Mouse (Mus musculus) MEL (cell line): Measurements from ENCODE around the gene Olfr323. TPM values are rescaled to one million over a fixed set of nuclear protein-coding genes. Genes with fewer than 3 reads are reported as not detected.

Source experiments
- DNase-seq: peaks from one replicate; pipeline ENCODE4 v3.0.0; 2011; ENCODE audit warnings: low read depth, low spot score
- H3K27ac ChIP-seq: 2 replicates; pipeline ENCODE4 v1.5.1; 2012; ENCODE audit warnings: low read depth, mild to moderate bottlenecking, control low read depth, low read length, moderate library complexity; ENCODE audit not compliant: control insufficient read depth
- H3K27me3 ChIP-seq, 2 experiments: fragments of 150-350 bp in 1 of 2; sonication (generic) in 1 of 2; 2 replicates each; pipeline ENCODE4 v1.6.1; 2012; ENCODE audit warnings: low read length in 2 of 2, mild to moderate bottlenecking in 2 of 2, improper control_type of control experiment in 1 of 2, moderate library complexity in 1 of 2; ENCODE audit not compliant: insufficient read depth in 2 of 2, control insufficient read depth in 1 of 2
- H3K36me3 ChIP-seq, 2 experiments: 2 replicates each; pipeline ENCODE4 v1.6.1; 2012 to 2014; ENCODE audit warnings: low read length in 2 of 2, improper control_type of control experiment in 1 of 2, inconsistent platforms in 1 of 2, mild to moderate bottlenecking in 1 of 2; ENCODE audit not compliant: insufficient read depth in 2 of 2, control insufficient read depth in 1 of 2
- H3K4me1 ChIP-seq, 2 experiments: fragments of 150-350 bp in 1 of 2; sonication (generic) in 1 of 2; 2 replicates each; pipeline ENCODE4 v1.6.1; 2012; ENCODE audit warnings: low read length in 2 of 2, improper control_type of control experiment in 1 of 2, mild to moderate bottlenecking in 1 of 2; ENCODE audit not compliant: insufficient read depth in 2 of 2, control insufficient read depth in 1 of 2
- H3K4me3 ChIP-seq, 2 experiments: fragments of 150-350 bp in 1 of 2; sonication (generic) in 1 of 2; 2 replicates each; pipeline ENCODE4 v1.5.1; 2012; ENCODE audit warnings: low read depth in 2 of 2, low read length in 2 of 2, mild to moderate bottlenecking in 2 of 2, moderate library complexity in 2 of 2, control low read depth in 1 of 2, improper control_type of control experiment in 1 of 2; ENCODE audit not compliant: control insufficient read depth in 1 of 2, insufficient read depth in 1 of 2
- H3K79me2 ChIP-seq: 2 replicates; pipeline ENCODE4 v1.6.1; 2012; ENCODE audit warnings: mild to moderate bottlenecking, low read length, moderate library complexity; ENCODE audit not compliant: control insufficient read depth, poor library complexity, insufficient read depth
- H3K9ac ChIP-seq: 2 replicates; pipeline ENCODE4 v1.6.1; 2012; ENCODE audit warnings: low read depth, mild to moderate bottlenecking, control low read depth, low read length, moderate library complexity; ENCODE audit not compliant: control insufficient read depth, poor library complexity, severe bottlenecking
- H3K9me3 ChIP-seq: fragments of 150-350 bp; sonication (generic); replicated peaks from 2 replicates; pipeline ENCODE4 v1.6.1; 2012; ENCODE audit warnings: mild to moderate bottlenecking, low read length, improper control_type of control experiment, moderate library complexity; ENCODE audit not compliant: insufficient read depth
- CHD2 ChIP-seq: IDR thresholded peaks from 2 replicates; pipeline ENCODE4 v1.6.1; 2011; ENCODE audit warnings: low read length, improper control_type of control experiment
- E2F4 ChIP-seq: IDR thresholded peaks from 2 replicates; pipeline ENCODE4 v1.6.1; 2011; ENCODE audit warnings: low read depth, low read length, improper control_type of control experiment, borderline replicate concordance
- ELF1 ChIP-seq: IDR thresholded peaks from 2 replicates; pipeline ENCODE4 v1.6.1; 2014; ENCODE audit warnings: low read depth, mild to moderate bottlenecking, inconsistent platforms, low read length, improper control_type of control experiment, moderate library complexity
- EP300 ChIP-seq, 2 experiments: IDR thresholded peaks; 2 replicates each; pipeline ENCODE4 v1.6.1; 2011; ENCODE audit warnings: improper control_type of control experiment in 2 of 2, low read length in 2 of 2, low read depth in 1 of 2, mild to moderate bottlenecking in 1 of 2
- ETS1 ChIP-seq: IDR thresholded peaks from 2 replicates; pipeline ENCODE4 v1.6.1; 2012; ENCODE audit warnings: low read depth, mild to moderate bottlenecking, inconsistent platforms, low read length, improper control_type of control experiment, moderate library complexity
- GABPA ChIP-seq: IDR thresholded peaks from 2 replicates; pipeline ENCODE4 v1.6.1; 2012; ENCODE audit warnings: low read depth, mild to moderate bottlenecking, inconsistent platforms, low read length, improper control_type of control experiment, moderate library complexity
- GATA1 ChIP-seq: IDR thresholded peaks from 2 replicates; pipeline ENCODE4 v1.6.1; 2011; ENCODE audit warnings: low read depth, low read length, improper control_type of control experiment
- KAT2A ChIP-seq: conservative IDR thresholded peaks from 2 replicates; pipeline ENCODE4 v1.6.1; 2012; ENCODE audit warnings: low read depth, low read length, improper control_type of control experiment, inconsistent platforms
- MAX ChIP-seq: IDR thresholded peaks from 2 replicates; pipeline ENCODE4 v1.6.1; 2011; ENCODE audit warnings: low read length, improper control_type of control experiment
- MAZ ChIP-seq: IDR thresholded peaks from 2 replicates; pipeline ENCODE4 v1.6.1; 2012; ENCODE audit warnings: low read depth, mild to moderate bottlenecking, inconsistent platforms, low read length, improper control_type of control experiment
- MXI1 ChIP-seq: IDR thresholded peaks from 2 replicates; pipeline ENCODE4 v1.6.1; 2011; ENCODE audit warnings: mild to moderate bottlenecking, low read depth, low read length, improper control_type of control experiment
- MYB ChIP-seq: IDR thresholded peaks from 2 replicates; pipeline ENCODE4 v1.6.1; 2011; ENCODE audit warnings: mild to moderate bottlenecking, low read depth, low read length, improper control_type of control experiment
- MYC ChIP-seq: IDR thresholded peaks from 2 replicates; pipeline ENCODE4 v1.6.1; 2011; ENCODE audit warnings: low read depth, mild to moderate bottlenecking, low read length, improper control_type of control experiment, moderate library complexity
- NELFE ChIP-seq: IDR thresholded peaks from 2 replicates; pipeline ENCODE4 v1.6.1; 2011; ENCODE audit warnings: low read depth, low read length, improper control_type of control experiment
- NRF1 ChIP-seq: IDR thresholded peaks from 2 replicates; pipeline ENCODE4 v1.6.1; 2014; ENCODE audit warnings: low read depth, mild to moderate bottlenecking, inconsistent platforms, low read length, improper control_type of control experiment, moderate library complexity; ENCODE audit not compliant: poor library complexity, insufficient read depth, severe bottlenecking
- POLR2A ChIP-seq, 2 experiments: IDR thresholded peaks; 2 replicates each; pipeline ENCODE4 v1.6.1; 2011 to 2012; ENCODE audit warnings: low read length in 2 of 2, mild to moderate bottlenecking in 2 of 2, control low read depth in 1 of 2, improper control_type of control experiment in 1 of 2, low read depth in 1 of 2, moderate library complexity in 1 of 2; ENCODE audit not compliant: control insufficient read depth in 1 of 2, insufficient read depth in 1 of 2, poor library complexity in 1 of 2
- POLR2AphosphoS2 ChIP-seq: IDR thresholded peaks from 2 replicates; pipeline ENCODE4 v1.6.1; 2011; ENCODE audit warnings: low read length, improper control_type of control experiment
- POLR2AphosphoS5 ChIP-seq: IDR thresholded peaks from 2 replicates; pipeline ENCODE4 v1.6.1; 2012; ENCODE audit warnings: low read depth, borderline replicate concordance, mild to moderate bottlenecking, inconsistent platforms, low read length, moderate library complexity, mixed read lengths
- RAD21 ChIP-seq: IDR thresholded peaks from 2 replicates; pipeline ENCODE4 v1.6.1; 2011; ENCODE audit warnings: mild to moderate bottlenecking, low read depth, low read length, improper control_type of control experiment
- SMC3 ChIP-seq: IDR thresholded peaks from 2 replicates; pipeline ENCODE4 v1.6.1; 2011; ENCODE audit warnings: low read depth, low read length, improper control_type of control experiment
- TBP ChIP-seq: IDR thresholded peaks from 2 replicates; pipeline ENCODE4 v1.8.0; 2011; ENCODE audit warnings: low read depth, low read length, improper control_type of control experiment
- TCF12 ChIP-seq: IDR thresholded peaks from 2 replicates; pipeline ENCODE4 v1.6.1; 2014; ENCODE audit warnings: low read depth, mild to moderate bottlenecking, inconsistent platforms, low read length, improper control_type of control experiment, moderate library complexity
- USF2 ChIP-seq, 2 experiments: IDR thresholded peaks; 2 replicates each; pipeline ENCODE4 v1.6.1; 2011 to 2012; ENCODE audit warnings: improper control_type of control experiment in 2 of 2, low read length in 2 of 2, borderline replicate concordance in 1 of 2, inconsistent platforms in 1 of 2, low read depth in 1 of 2, mild to moderate bottlenecking in 1 of 2; ENCODE audit not compliant: insufficient read depth in 1 of 2
- ZC3H11A ChIP-seq: IDR thresholded peaks from 2 replicates; pipeline ENCODE4 v1.6.1; 2012; ENCODE audit warnings: low read depth, mild to moderate bottlenecking, inconsistent platforms, low read length, improper control_type of control experiment
- ZMIZ1 ChIP-seq: IDR thresholded peaks from 2 replicates; pipeline ENCODE4 v1.6.1; 2012; ENCODE audit warnings: low read depth, mild to moderate bottlenecking, inconsistent platforms, low read length, improper control_type of control experiment, moderate library complexity
- ZNF384 ChIP-seq: IDR thresholded peaks from 2 replicates; pipeline ENCODE4 v1.6.1; 2012; ENCODE audit warnings: low read depth, mild to moderate bottlenecking, inconsistent platforms, low read length, improper control_type of control experiment
- polyA plus RNA-seq, 2 experiments: library from polyadenylated mRNA; stranded (reverse) in 1 of 2; unstranded in 1 of 2; fragments of >175 nt in 1 of 2; fragments of >200 nt in 1 of 2; gene quantifications; 2 replicates each; pipeline versions ENCODE4 v1.2.1 to v1.2.4; 2012; ENCODE audit warnings: low replicate concordance in 2 of 2, low read depth in 1 of 2; ENCODE audit not compliant: insufficient read length in 2 of 2, insufficient read depth in 1 of 2, missing spikeins in 1 of 2
- total RNA-seq: library from RNA; depleted of rRNA; stranded (reverse); fragments of 300-350 nt; gene quantifications from 2 replicates; pipeline ENCODE4 v1.2.3, GENCODE M21; 2012

Olfr323 gene
- total and polyA plus RNA-seq, 3 experiments: not detected

- no peaks in the 10 kb centered on the region for H3K36me3 ChIP-seq
- no peak overlapping the region for H3K9ac ChIP-seq
- H3K27me3 ChIP-seq: peaks cover 1 to 16% of the 10 kb centered on the region in 2 experiments; a peak in 3 of 4 replicates
- no peaks in the 10 kb centered on the region for H3K79me2 ChIP-seq
- H3K9me3 ChIP-seq: no peaks in the 10 kb centered on the region
- H3K4me1 ChIP-seq: no peaks in the 10 kb centered on the region
- DNase-seq: no peak
- TF ChIP-seq MAZ (no peak), USF2 (IDR thresholded peaks at IDR 0.05; ENCODE audit: borderline replicate concordance in 1 of 2, insufficient read depth in 1 of 2, low read depth in 1 of 2, low read length in 2 of 2) (no peak), GATA1 (no peak), POLR2A (IDR thresholded peaks at IDR 0.05; ENCODE audit: control insufficient read depth in 1 of 2, insufficient read depth in 1 of 2, low read depth in 1 of 2, low read length in 2 of 2, poor library complexity in 1 of 2) (no peak), NELFE (no peak), ZMIZ1 (no peak), TCF12 (no peak), POLR2AphosphoS2 (no peak), MYC (no peak), ELF1 (no peak), KAT2A (no peak), GABPA (no peak), MYB (no peak), E2F4 (no peak), NRF1 (no peak), CHD2 (no peak), SMC3 (no peak), ZNF384 (no peak)
- no peak overlapping the region for H3K27ac ChIP-seq
- no peak overlapping the region for H3K4me3 ChIP-seq
Measured at GRCm38 (mm10) chr11:58614526-58614925, 15.8 kb downstream of the Olfr323 start.

- H3K36me3 ChIP-seq: no peaks in the 10 kb centered on the region
- no peak overlapping the region for H3K27ac ChIP-seq
- no peaks in the 10 kb centered on the region for H3K4me1 ChIP-seq
- peaks cover 1 to 11% of the 10 kb centered on the region in 2 experiments; a peak in 3 of 4 replicates for H3K27me3 ChIP-seq
- no peak for TF ChIP-seq ZC3H11A
- TF ChIP-seq ETS1: no peak
- no peak for TF ChIP-seq MXI1
- no peak for TF ChIP-seq SMC3
- TF ChIP-seq EP300 (IDR thresholded peaks at IDR 0.05; ENCODE audit: low read depth in 1 of 2, low read length in 2 of 2): no peak
- no peak for TF ChIP-seq NELFE
- TF ChIP-seq E2F4: no peak
- TF ChIP-seq TBP: no peak
- TF ChIP-seq CHD2: no peak
- no peak for TF ChIP-seq ELF1
- no peak for TF ChIP-seq POLR2AphosphoS2
- TF ChIP-seq MAX: no peak
- TF ChIP-seq MYB: no peak
- TF ChIP-seq KAT2A: no peak
- no peak for TF ChIP-seq POLR2AphosphoS5
- no peak for TF ChIP-seq RAD21
- no peak for TF ChIP-seq ZNF384
- no peak for TF ChIP-seq NRF1
- H3K4me3 ChIP-seq: no peak overlapping the region
- DNase-seq: no peak
- H3K9ac ChIP-seq: no peak overlapping the region
- no peaks in the 10 kb centered on the region for H3K9me3 ChIP-seq
- H3K79me2 ChIP-seq: no peaks in the 10 kb centered on the region
Measured at GRCm38 (mm10) chr11:58613359-58613758, 16.9 kb downstream of the Olfr323 start.
